In the genomic region with DNA sequence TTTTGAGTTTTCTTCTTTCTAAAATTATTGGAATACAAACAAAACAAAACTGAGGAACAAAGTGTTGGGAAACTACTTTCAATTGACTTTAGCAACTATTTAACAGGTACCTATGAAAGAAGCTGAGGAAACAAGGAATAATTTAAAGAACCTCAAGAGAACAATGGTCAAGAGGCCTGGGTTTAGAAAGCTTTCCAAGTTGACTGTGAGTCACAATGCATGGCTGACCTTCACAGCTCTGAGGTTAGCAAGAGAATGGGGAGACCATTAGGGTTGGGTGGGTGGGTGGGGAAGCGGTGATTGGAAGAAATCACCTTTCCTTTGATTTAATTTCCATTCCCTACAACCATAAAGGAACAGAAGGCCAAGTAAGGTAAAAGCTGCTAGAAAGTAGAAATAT, we compare ENCODE assay signal across 31 mouse cellular contexts.
"Had no signal": no experiment of that assay in that cellular context is flagged by ENCODE, and none has a peak within 500 bp of the region (broad histone marks: within the 10 kb centered on the region; RNA-seq: fewer than 3 reads in every experiment).

No protein-coding gene starts in this region.

- DNase-seq: heart, postnatal 10 days; heart, postnatal 14 days; heart, postnatal 36 days; heart, postnatal 4 days; kidney, adult 11 months; kidney, adult 18-20 months; kidney, adult 8-10 months; kidney, adult 9 months; kidney, postnatal 10 days; kidney, postnatal 14 days; kidney, postnatal 4 days; layer of hippocampus, adult 9-11 months; layer of hippocampus, postnatal 36 days had no signal

- H3K27ac ChIP-seq: heart, embryonic 13.5 days; heart, embryonic 15.5 days; hindbrain, embryonic 10.5 days; hindbrain, embryonic 12.5 days; hindbrain, embryonic 13.5 days; hindbrain, embryonic 14.5 days; hindbrain, embryonic 15.5 days; hindbrain, postnatal 0 days; intestine, embryonic 15.5 days; kidney, embryonic 15.5 days; kidney, postnatal 0 days; layer of hippocampus, adult 2 months; left cerebral cortex, adult 2 months had no signal

- H3K9me3 ChIP-seq: heart, embryonic 12.5 days; heart, embryonic 13.5 days; heart, embryonic 15.5 days; hindbrain, embryonic 10.5 days; hindbrain, embryonic 12.5 days; hindbrain, embryonic 13.5 days; hindbrain, embryonic 15.5 days; intestine, embryonic 15.5 days; kidney, embryonic 15.5 days had no signal

- H3K4me1 ChIP-seq: hindbrain, embryonic 10.5 days; hindbrain, embryonic 12.5 days; hindbrain, embryonic 13.5 days; hindbrain, embryonic 15.5 days; intestine, embryonic 15.5 days; kidney, embryonic 15.5 days had no signal

- ATAC-seq: hindbrain, embryonic 16.5 days; hindbrain, postnatal 0 days; inflammation-experienced regulatory T-cells, adult 6 months; intestine, embryonic 15.5 days; intestine, embryonic 16.5 days; intestine, postnatal 0 days had no signal

- H3K36me3 ChIP-seq: hindbrain, embryonic 10.5 days; hindbrain, embryonic 12.5 days; hindbrain, embryonic 13.5 days; hindbrain, embryonic 15.5 days; intestine, embryonic 15.5 days; kidney, embryonic 15.5 days had no signal

- H3K4me3 ChIP-seq: heart, embryonic 12.5 days; heart, embryonic 13.5 days; heart, embryonic 15.5 days; hindbrain, embryonic 10.5 days; hindbrain, embryonic 12.5 days; hindbrain, embryonic 13.5 days; hindbrain, embryonic 15.5 days; intestine, embryonic 15.5 days; kidney, embryonic 15.5 days; layer of hippocampus, adult 2 months; left cerebral cortex, adult 2 months had no signal

- H3K9ac ChIP-seq: heart, embryonic 12.5 days; heart, embryonic 13.5 days; heart, embryonic 15.5 days; hindbrain, embryonic 12.5 days; hindbrain, embryonic 13.5 days; hindbrain, embryonic 14.5 days; hindbrain, embryonic 15.5 days; intestine, embryonic 15.5 days; kidney, embryonic 15.5 days had no signal
